Mouse (Mus musculus) neural tube, embryonic 11.5 days (tissue): ENCODE results near the gene Bcor. TPM values are rescaled to one million over a fixed set of nuclear protein-coding genes. Genes with fewer than 3 reads are reported as not detected.

Experiments
- ATAC-seq: fragments of 200-750 bp; cut with Nextera tagmentation; 2 replicates; pipeline ENCODE4 v1.8.0; 2017; ENCODE audit warnings: moderate number of reproducible peaks, mild to moderate bottlenecking, moderate TSS enrichment, moderate library complexity; ENCODE audit not compliant: insufficient read depth, low FRiP score, low TSS enrichment
- DNase-seq: peaks from one replicate; pipeline ENCODE4 v3.0.0-alpha.2; 2015; ENCODE audit warnings: low spot score
- H3K27ac ChIP-seq: fragments of 300-500 bp; sonication (generic); 2 replicates; pipeline ENCODE4 v1.5.1; 2014; ENCODE audit warnings: low read depth, mild to moderate bottlenecking, low read length
- H3K27me3 ChIP-seq: fragments of 300-500 bp; sonication (generic); 2 replicates; pipeline ENCODE4 v1.6.1; 2014; ENCODE audit warnings: mild to moderate bottlenecking, low read length, mixed read lengths; ENCODE audit not compliant: control insufficient read depth, insufficient read depth
- H3K36me3 ChIP-seq: fragments of 300-500 bp; sonication (generic); 2 replicates; pipeline ENCODE4 v1.6.1; 2014; ENCODE audit warnings: mild to moderate bottlenecking, low read length, moderate library complexity, mixed read lengths; ENCODE audit not compliant: control insufficient read depth, insufficient read depth
- H3K4me1 ChIP-seq: fragments of 300-500 bp; sonication (generic); 2 replicates; pipeline ENCODE4 v1.6.1; 2014; ENCODE audit warnings: low read length, mixed read lengths; ENCODE audit not compliant: control insufficient read depth, insufficient read depth
- H3K4me2 ChIP-seq: fragments of 300-500 bp; sonication (generic); 2 replicates; pipeline ENCODE4 v1.6.1; 2014; ENCODE audit warnings: low read depth, mild to moderate bottlenecking, moderate library complexity
- H3K4me3 ChIP-seq: fragments of 300-500 bp; sonication (generic); 2 replicates; pipeline ENCODE4 v1.5.1; 2014; ENCODE audit warnings: low read depth, low read length
- H3K9ac ChIP-seq: fragments of 300-500 bp; sonication (generic); 2 replicates; pipeline ENCODE4 v1.6.1; 2014; ENCODE audit warnings: mild to moderate bottlenecking, low read length
- H3K9me3 ChIP-seq: fragments of 300-500 bp; sonication (generic); 2 replicates; pipeline ENCODE4 v1.6.1; 2016; ENCODE audit warnings: low read length; ENCODE audit not compliant: control insufficient read depth
- WGBS: fragments of 180-500 bp; shearing (Covaris S2); extraction: QIAGEN DNeasy Blood & Tissue Kit; methylation state at CpG from one replicate; pipeline ENCODE4 v1.1.7; 2014; 5-methylcytosine and 5-hydroxymethylcytosine counted together
- polyA plus RNA-seq: library from polyadenylated mRNA; unstranded; fragments of >200 nt; fragmentation: Nextera tagmentation; extraction: Ambion mirVana; gene quantifications from 2 replicates; pipeline ENCODE4 v1.2.1, GENCODE M21; 2014

The Bcor gene
- polyA plus RNA-seq, 1 experiment from 2014 or later, result 26.7 TPM

- no peak for ATAC-seq
- H3K27me3 ChIP-seq, result peaks cover 41% of the 10 kb centered on the region
Observed at GRCm38 (mm10) chrX:12124571-12124970, 35.6 kb downstream of the Bcor start.

GRCm38 (mm10) chrX:12123687-12124087 lies 36.5 kb downstream of the Bcor start:
- 6% methylated on average over 6 of the region's 6 CpGs for WGBS
- DNase-seq (no peak), ATAC-seq (no peak)
- Histone ChIP-seq H3K4me1 (peaks cover 13% of the 10 kb centered on the region; the same call in 1 of the 2 replicates), H3K9ac (no peak overlapping the region), H3K27me3 (peaks cover 34% of the 10 kb centered on the region), H3K9me3 (no peaks in the 10 kb centered on the region), H3K4me3 (no peak overlapping the region), H3K4me2 (no peak overlapping the region), H3K36me3 (no peaks in the 10 kb centered on the region), H3K27ac (no peak overlapping the region)

More at GRCm38 (mm10) chrX:12124571-12124970, 35.6 kb downstream of the Bcor start:
- WGBS, result 3% methylated on average over 3 of the region's 3 CpGs
- H3K4me3 ChIP-seq, result no peak overlapping the region
- peaks cover 19% of the 10 kb centered on the region for H3K4me1 ChIP-seq
- H3K27ac ChIP-seq, result no peak overlapping the region
- H3K9ac ChIP-seq, result no peak overlapping the region
- H3K9me3 ChIP-seq, result no peaks in the 10 kb centered on the region
- H3K4me2 ChIP-seq, result no peak overlapping the region
- no peak for DNase-seq
- no peaks in the 10 kb centered on the region for H3K36me3 ChIP-seq

- ATAC-seq, result peak; percentile 35; the same call in 1 of the 2 replicates
- peak; percentile 65 for DNase-seq
- Histone ChIP-seq H3K27me3 (peaks cover 24% of the 10 kb centered on the region), H3K4me3 (no peak overlapping the region), H3K4me2 (peak overlapping the region; percentile 17), H3K36me3 (no peaks in the 10 kb centered on the region), H3K27ac (peak overlapping the region; percentile 39; the same call in 1 of the 2 replicates), H3K9ac (peak overlapping the region; percentile 22; the same call in 1 of the 2 replicates), H3K4me1 (peaks cover 13% of the 10 kb centered on the region; the same call in 1 of the 2 replicates), H3K9me3 (no peaks in the 10 kb centered on the region)
- WGBS, result 9% methylated on average over 20 of the region's 21 CpGs
Observed at GRCm38 (mm10) chrX:12122594-12123331, 37.4 kb downstream of the Bcor start.

- Histone ChIP-seq H3K36me3 (no peaks in the 10 kb centered on the region), H3K4me3 (no peak overlapping the region), H3K27me3 (0 out of 2 replicates have a peak, but pooled peaks cover 5% of the 10 kb centered on the region), H3K4me2 (no peak overlapping the region), H3K9ac (no peak overlapping the region), H3K9me3 (no peaks in the 10 kb centered on the region), H3K4me1 (peaks cover 11% of the 10 kb centered on the region; the same call in 1 of the 2 replicates), H3K27ac (no peak overlapping the region)
- DNase-seq (no peak), ATAC-seq (no peak)
- WGBS, result 41% methylated on average over 1 of the region's 1 CpGs
Observed at GRCm38 (mm10) chrX:12119476-12119875, 40.7 kb downstream of the Bcor start.

GRCm38 (mm10) chrX:12116128-12116527 lies 44.0 kb downstream of the Bcor start:
- ATAC-seq (no peak), DNase-seq (no peak)
- Histone ChIP-seq H3K9me3 (no peaks in the 10 kb centered on the region), H3K4me1 (no peaks in the 10 kb centered on the region), H3K4me3 (no peak overlapping the region), H3K27ac (no peak overlapping the region), H3K4me2 (no peak overlapping the region), H3K27me3 (no peaks in the 10 kb centered on the region), H3K9ac (no peak overlapping the region), H3K36me3 (no peaks in the 10 kb centered on the region)
- WGBS, result 33% methylated on average over 7 of the region's 7 CpGs

- H3K9ac ChIP-seq, result no peak overlapping the region
- no peak overlapping the region for H3K27ac ChIP-seq
- no peak overlapping the region for H3K4me3 ChIP-seq
- ATAC-seq (no peak), DNase-seq (no peak)
- H3K36me3 ChIP-seq, result no peaks in the 10 kb centered on the region
- no peaks in the 10 kb centered on the region for H3K27me3 ChIP-seq
- H3K9me3 ChIP-seq, result no peaks in the 10 kb centered on the region
- 93% methylated on average over 4 of the region's 4 CpGs for WGBS
- no peaks in the 10 kb centered on the region for H3K4me1 ChIP-seq
- no peak overlapping the region for H3K4me2 ChIP-seq
Observed at GRCm38 (mm10) chrX:12112166-12112565, 48.0 kb downstream of the Bcor start.

- no peaks in the 10 kb centered on the region for H3K9me3 ChIP-seq
- no peaks in the 10 kb centered on the region for H3K27me3 ChIP-seq
- ATAC-seq (no peak), DNase-seq (no peak)
- no peaks in the 10 kb centered on the region for H3K36me3 ChIP-seq
- H3K9ac ChIP-seq, result no peak overlapping the region
- H3K4me2 ChIP-seq, result no peak overlapping the region
- no peaks in the 10 kb centered on the region for H3K4me1 ChIP-seq
- H3K27ac ChIP-seq, result no peak overlapping the region
- no peak overlapping the region for H3K4me3 ChIP-seq
- WGBS, result 82% methylated on average over 6 of the region's 6 CpGs
Observed at GRCm38 (mm10) chrX:12110518-12110917, 49.6 kb downstream of the Bcor start.

GRCm38 (mm10) chrX:12105358-12105757 lies 54.8 kb downstream of the Bcor start:
- DNase-seq (no peak), ATAC-seq (no peak)
- 82% methylated on average over 7 of the region's 7 CpGs for WGBS

More at GRCm38 (mm10) chrX:12105358-12105757, 54.8 kb downstream of the Bcor start:
- Histone ChIP-seq H3K36me3 (no peaks in the 10 kb centered on the region), H3K9ac (no peak overlapping the region), H3K4me3 (no peak overlapping the region), H3K27me3 (no peaks in the 10 kb centered on the region), H3K9me3 (no peaks in the 10 kb centered on the region), H3K4me2 (no peak overlapping the region), H3K4me1 (no peaks in the 10 kb centered on the region), H3K27ac (no peak overlapping the region)
